Mouse (Mus musculus): Measurements from ENCODE around the gene Bicdl1.

- no peak for TF ChIP-seq CTCF (IDR thresholded peaks at IDR 0.05; ENCODE audit: low read depth, low read length)
- TF ChIP-seq TAL1 (conservative IDR thresholded peaks at IDR 0.05; ENCODE audit: low read depth, low read length): no peak
- TF ChIP-seq GATA1 (IDR thresholded peaks at IDR 0.05; ENCODE audit: borderline replicate concordance, low read length): no peak
- TF ChIP-seq GATA2 (IDR thresholded peaks at IDR 0.05; ENCODE audit: borderline replicate concordance, low read depth, low read length): no peak
- no peak for TF ChIP-seq POLR2AphosphoS5 (IDR thresholded peaks at IDR 0.05; ENCODE audit: insufficient replicate concordance, low read depth, low read length)
These were observed 22.5 kb downstream of the Bicdl1 start for GRCm38 (mm10) chr5:115708930-115709329.
